Mouse (Mus musculus) yolk sac, embryonic 10.5 days (tissue): Measurements from ENCODE around the gene Zbtb38.

Experiments used
- DNase-seq: peaks from one replicate; pipeline ENCODE4 v3.0.0-alpha.2; 2017; ENCODE audit warnings: low spot score

Zbtb38 gene

DNA sequence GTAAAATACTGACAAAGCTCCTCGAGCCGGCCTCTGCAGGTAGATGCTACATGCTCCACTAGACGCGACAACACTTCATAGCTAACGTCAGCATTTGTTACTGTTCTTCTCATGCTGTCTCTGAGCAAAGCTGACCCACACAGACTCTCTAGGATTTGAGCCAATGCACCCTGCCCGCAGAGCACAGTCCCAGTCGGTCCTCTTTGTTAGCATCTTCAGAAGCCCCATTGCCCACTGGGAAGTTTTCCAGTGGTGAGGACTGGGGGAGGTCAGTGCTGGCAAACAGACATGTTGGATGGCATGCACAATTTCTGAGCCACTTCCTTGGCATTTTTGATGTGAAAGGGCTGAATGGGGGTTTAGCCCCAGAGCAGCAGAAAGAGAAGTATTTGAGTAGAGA lies 113.2 kb downstream of the Zbtb38 start:
- no peak for DNase-seq

DNA sequence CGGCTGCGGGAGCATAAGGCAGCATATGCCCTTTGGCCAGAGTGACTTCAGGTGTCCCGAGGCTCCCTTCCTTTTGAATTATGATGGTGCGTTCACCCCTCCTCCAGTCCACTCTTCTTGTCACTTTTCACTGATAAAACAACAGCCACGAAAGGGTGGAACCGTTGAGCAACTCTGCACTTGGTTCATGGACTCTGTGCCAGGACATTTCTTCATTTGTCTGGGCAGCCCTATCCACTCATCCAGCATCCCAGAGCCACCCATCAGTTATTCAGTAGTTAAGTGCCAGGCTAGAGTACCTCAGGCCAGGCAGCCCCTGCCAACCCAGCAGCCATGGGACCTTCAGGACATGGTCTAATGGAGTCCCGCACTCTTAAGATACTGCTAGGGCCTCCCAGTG lies 114.1 kb downstream of the Zbtb38 start:
- no peak for DNase-seq

DNA sequence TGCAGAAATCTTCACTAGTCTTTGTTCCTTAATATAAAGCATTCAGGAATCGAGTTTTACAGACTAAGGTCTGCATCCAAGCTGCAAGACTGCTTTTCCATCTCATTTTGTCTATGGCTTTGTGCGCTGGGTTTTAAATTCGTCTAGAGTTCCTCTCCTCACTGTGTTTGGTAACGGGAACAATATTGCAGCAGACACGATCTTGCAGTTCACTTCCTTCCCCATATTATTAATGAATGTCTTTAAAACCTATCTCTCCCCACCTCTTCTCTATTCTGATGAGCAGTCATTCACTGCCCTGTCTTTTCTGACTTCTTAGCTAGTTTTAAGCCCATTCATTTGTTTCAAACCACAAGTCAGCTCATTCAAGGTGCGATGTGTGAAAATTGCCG lies 115.5 kb downstream of the Zbtb38 start:
- no peak for DNase-seq

DNA sequence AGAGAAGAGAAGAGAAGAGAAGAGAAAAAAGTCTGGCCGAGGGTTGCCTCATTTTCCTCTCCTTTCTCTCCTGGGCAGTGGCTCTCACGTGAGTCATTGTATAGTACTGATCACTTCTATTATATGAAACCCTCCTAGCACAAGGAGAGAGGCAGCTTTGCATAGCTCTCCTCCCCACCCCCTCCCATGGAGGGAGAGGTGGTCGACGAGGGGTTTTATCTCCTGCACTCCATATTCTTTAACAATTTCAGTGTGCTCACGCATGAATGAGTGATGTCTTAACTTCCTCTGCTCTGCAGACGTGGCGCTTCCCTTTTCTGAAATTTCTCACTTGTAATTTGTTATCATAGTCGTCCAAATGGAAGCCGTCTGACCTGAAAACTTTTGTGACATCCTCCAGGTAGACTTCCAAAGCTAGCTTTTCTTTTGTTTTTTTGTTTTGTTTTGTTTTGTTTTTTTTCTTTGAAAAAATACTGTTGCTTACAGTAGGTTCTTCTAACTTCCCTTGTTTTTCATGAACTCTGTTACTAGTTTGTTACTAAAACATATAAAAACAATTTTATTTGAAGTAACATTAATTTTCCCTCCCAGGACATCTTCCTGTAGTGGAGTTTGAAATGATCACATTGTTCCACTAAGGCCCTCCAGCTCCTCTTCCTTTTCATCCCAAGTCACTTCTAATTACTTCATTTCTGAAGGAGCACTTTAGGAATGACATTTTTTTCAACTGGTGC lies 116.0 kb downstream of the Zbtb38 start:
- no peak for DNase-seq

DNA sequence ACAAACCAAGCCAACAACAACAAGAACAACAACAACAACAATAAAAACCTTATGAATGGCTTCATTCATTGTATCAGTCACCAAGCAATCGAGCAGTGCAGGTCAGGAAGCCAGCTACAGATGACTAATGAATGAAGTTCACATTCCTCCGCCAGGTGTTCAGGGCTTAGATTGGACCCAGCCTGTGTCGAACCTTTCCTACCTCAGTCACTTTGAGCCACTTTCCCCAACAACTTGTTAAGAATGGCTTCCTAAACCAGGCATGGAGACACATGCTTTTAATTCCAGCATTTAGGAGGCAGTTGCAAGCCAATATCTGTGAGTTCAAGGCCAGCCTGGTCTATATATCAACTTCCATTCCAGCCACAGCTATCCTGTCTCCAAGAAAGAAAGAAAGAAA lies 116.7 kb downstream of the Zbtb38 start:
- no peak for DNase-seq

- DNase-seq: peak; percentile 54
Observed at GRCm38 (mm10) chr9:96635176-96635575, 117.5 kb downstream of the Zbtb38 start.

DNA sequence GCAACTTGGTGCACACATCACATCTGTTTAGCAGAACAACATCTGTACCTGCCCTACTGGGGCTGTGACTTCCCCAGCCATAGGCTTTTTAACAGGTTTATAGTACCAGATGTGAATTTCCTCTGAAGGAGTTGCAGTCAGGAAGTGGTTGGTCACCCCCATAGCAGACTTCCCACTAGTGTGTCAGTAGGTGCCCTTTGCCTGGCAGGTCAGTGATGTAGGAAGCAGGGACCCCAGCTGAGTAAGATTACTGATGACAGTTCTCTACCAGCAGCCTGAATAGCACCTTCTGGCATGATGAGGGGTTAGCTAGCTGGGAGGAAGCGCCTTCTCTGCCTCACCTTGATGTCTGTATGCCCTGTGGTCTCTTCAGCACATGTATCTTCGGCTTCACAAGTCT lies 118.9 kb downstream of the Zbtb38 start:
- no peak for DNase-seq
